Mouse (Mus musculus) colon, adult 2 months (tissue): ENCODE data around the gene Zfp964. TPM values are rescaled to one million over a fixed set of nuclear protein-coding genes. Genes with fewer than 3 reads are reported as not detected.

Experiments used
- polyA plus RNA-seq: library from polyadenylated mRNA; depleted of rRNA; stranded (reverse); fragments of >200 nt; gene quantifications from 2 replicates; pipeline ENCODE4 v1.2.3, GENCODE M21; 2012; rRNA removed

The Zfp964 gene
- polyA plus RNA-seq, result 0.31 and 0.55 TPM in 2 replicates

GRCm38 (mm10) chr8:69654358-69654981, at the start of gene Zfp964:
Gene Zfp964 (plus strand): TSS chr8:69654479.

DNA sequence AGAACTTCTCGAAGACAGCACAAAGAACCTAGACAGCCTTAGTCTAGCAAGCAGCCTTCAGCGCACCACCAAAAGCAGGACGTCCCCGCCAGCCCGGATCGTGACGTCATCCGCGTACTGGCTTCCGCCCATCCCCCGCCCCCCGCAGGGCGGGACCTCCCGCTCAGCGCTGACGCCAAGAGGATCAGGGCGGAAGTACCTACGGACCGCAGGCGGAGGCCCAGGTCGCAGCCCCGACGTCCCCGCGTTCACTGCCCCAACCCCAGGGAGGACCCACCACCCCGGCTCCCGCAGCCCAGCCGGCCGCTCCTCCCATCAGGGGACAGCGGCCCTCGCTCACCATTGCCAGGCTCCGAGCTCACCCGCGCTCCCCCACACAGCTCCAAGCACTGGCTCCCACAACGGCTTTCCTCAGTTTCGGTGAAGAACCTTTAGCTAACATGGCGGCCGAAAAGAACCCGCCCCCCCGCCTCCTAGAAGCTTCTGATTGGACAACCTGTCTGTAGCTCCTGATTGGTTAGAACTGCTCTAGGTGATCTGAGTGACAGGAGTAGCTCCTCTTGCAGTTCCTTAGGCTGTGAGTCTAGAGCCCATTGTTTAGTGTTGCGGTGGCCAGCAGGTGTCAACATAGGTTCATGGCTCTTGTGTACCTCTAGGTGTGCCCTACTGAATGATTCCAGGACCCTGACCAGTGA, 29.0 kb upstream of the Zfp964 start, which contains the start of gene Zfp868:
Gene Zfp868, minus strand, starts transcription at position 454 of the 695 bp plus-strand sequence.

DNA sequence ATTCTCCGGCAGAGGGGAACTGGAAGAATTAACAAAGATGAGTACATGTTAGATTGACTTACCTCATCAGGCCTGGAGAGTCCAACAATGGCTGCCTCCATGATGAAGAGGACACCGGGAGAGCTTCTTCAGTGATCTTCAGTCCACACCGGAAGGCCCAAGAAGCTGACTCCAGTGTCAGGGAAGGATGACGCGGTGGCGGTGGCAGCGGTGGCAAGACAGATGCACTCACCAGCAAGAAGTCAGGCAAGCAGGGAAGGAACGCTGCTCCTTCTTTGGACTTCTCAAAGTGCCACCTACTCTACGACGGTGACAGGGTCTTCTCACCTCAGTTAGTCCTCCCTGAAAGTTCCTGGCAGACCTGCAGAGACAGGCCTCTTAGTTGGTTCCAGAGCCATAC, 56.3 kb downstream of the Zfp964 start, which contains the start of gene Zfp869:
Gene Zfp869, minus strand, starts transcription at position 101 of the 400 bp plus-strand sequence.

Other genes starting within 250 kb of the Zfp964 start
- gene Gm9495, start 200.9 kb upstream of the Zfp964 start, polyA plus RNA-seq, result not detected in 2 replicates
- gene Gm7697, start 131.5 kb upstream of the Zfp964 start, polyA plus RNA-seq, result not detected in 2 replicates
- gene Zfp868, start 28.9 kb upstream of the Zfp964 start, polyA plus RNA-seq, result 2.2 and 3.1 TPM in 2 replicates
- 0.57 and 1.5 TPM in 2 replicates for gene Zfp869, start 56.2 kb downstream of the Zfp964 start, polyA plus RNA-seq
- gene Zfp963, start 95.5 kb downstream of the Zfp964 start, polyA plus RNA-seq, result 1.5 and 2.0 TPM in 2 replicates
- gene Gm20422, start 120.4 kb downstream of the Zfp964 start, polyA plus RNA-seq, result 1.3 TPM in 1 of 2 replicates, not detected in the other
- 106 and 109 TPM in 2 replicates for gene Atp13a1, start 136.7 kb downstream of the Zfp964 start, polyA plus RNA-seq
- 5.6 and 5.8 TPM in 2 replicates for gene Zfp866, start 136.7 kb downstream of the Zfp964 start, polyA plus RNA-seq
- gene Gmip, start 154.2 kb downstream of the Zfp964 start, polyA plus RNA-seq, result 48.5 and 52.0 TPM in 2 replicates
- 1.9 and 2.2 TPM in 2 replicates for gene Lpar2, start 167.9 kb downstream of the Zfp964 start, polyA plus RNA-seq
- 1.6 and 2.9 TPM in 2 replicates for gene Pbx4, start 178.0 kb downstream of the Zfp964 start, polyA plus RNA-seq
- 0.09 and 0.23 TPM in 2 replicates for gene Cilp2, start 233.2 kb downstream of the Zfp964 start, polyA plus RNA-seq
- 2.8 and 4.3 TPM in 2 replicates for gene Tssk6, start 247.7 kb downstream of the Zfp964 start, polyA plus RNA-seq
- 148 and 213 TPM in 2 replicates for gene Ndufa13, start 248.1 kb downstream of the Zfp964 start, polyA plus RNA-seq
- gene Yjefn3, start 248.2 kb downstream of the Zfp964 start, polyA plus RNA-seq, result 3.3 and 6.2 TPM in 2 replicates